Mouse (Mus musculus) adrenal gland, adult 18-20 months (tissue): ENCODE data around the gene Gm30083. TPM values are rescaled to one million over a fixed set of nuclear protein-coding genes. Genes with fewer than 3 reads are reported as not detected.
A peak's percentile ranks its signal among the peaks of the same experiment; 100 is the strongest.

ENCODE experiments used
- DNase-seq, 2 experiments: peaks; one replicate each; pipeline ENCODE4 v3.0.0; 2021 to 2022; ENCODE audit warnings: low spot score in 2 of 2
- total RNA-seq, 2 experiments: library from RNA; stranded (reverse); gene quantifications; 1 replicate in 1 of 2; 2 replicates in 1 of 2; pipeline ENCODE4 v1.2.3; 2021

The Gm30083 gene
- total RNA-seq, 2 experiments from 2014 or later: not detected

GRCm38 (mm10) chr14:33965675-33966074 is 49.3 kb downstream of the Gm30083 start:
- DNase-seq: no peak

DNA sequence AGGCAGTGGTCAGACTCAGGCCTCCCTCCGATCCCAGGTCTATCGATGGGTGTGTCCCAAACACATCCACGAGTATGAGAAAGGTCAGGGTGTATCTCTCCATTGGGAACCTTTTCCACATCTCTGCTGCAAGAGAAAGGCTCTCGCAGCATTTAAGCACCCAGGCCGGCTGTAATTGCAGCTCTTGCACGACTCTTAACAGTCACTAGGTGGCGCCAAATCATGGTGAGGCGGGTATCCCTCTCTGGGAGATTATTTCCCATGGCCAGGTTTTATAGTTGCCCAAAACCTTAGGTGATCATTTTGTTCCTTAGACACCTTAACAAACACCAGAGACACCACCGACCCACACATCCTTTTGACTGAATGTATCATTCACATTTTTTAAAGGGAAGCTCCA is 55.6 kb downstream of the Gm30083 start:
- DNase-seq: peak; percentile 43

- no peak for DNase-seq
Observed at GRCm38 (mm10) chr14:33958841-33959240, 56.1 kb downstream of the Gm30083 start.

GRCm38 (mm10) chr14:33958186-33958585 is 56.8 kb downstream of the Gm30083 start:
- DNase-seq: no peak

GRCm38 (mm10) chr14:33956055-33956454 is 58.9 kb downstream of the Gm30083 start:
- no peak for DNase-seq

GRCm38 (mm10) chr14:33953761-33954160 is 61.2 kb downstream of the Gm30083 start, which contains the start of gene Rbp3:
Gene Rbp3, plus strand, starts transcription at chr14:33954003.
- DNase-seq: no peak

GRCm38 (mm10) chr14:33952233-33952981 is 62.6 kb downstream of the Gm30083 start:
- no peak for DNase-seq

DNA sequence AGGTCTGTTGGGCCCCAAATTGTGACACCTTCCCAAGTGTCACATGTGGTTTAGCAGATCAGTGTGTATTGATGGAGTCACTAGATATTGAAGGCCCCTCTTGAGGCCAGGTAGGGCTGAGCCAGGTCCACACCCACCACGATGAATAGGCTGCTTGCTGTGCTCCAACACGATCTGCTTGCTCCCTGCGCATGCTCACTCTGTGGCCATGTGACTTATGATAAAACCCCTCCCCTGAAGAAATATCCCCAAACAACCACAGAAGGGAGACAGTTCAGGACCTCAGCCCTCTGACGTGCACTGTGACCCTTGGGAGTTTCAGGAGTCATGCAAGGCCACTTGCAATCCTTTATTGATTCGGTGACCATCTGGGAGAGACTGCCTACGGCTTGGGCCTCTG is 68.9 kb downstream of the Gm30083 start:
- DNase-seq: no peak

- peak in 1 of 2 experiments; percentile 30 for DNase-seq
Observed at GRCm38 (mm10) chr14:33942222-33942621, 72.8 kb downstream of the Gm30083 start.

- DNase-seq: no peak
Observed at GRCm38 (mm10) chr14:33940739-33941138, 74.2 kb downstream of the Gm30083 start, which contains the start of gene Gdf2. Gene Gdf2, plus strand, starts transcription at chr14:33941039.

DNA sequence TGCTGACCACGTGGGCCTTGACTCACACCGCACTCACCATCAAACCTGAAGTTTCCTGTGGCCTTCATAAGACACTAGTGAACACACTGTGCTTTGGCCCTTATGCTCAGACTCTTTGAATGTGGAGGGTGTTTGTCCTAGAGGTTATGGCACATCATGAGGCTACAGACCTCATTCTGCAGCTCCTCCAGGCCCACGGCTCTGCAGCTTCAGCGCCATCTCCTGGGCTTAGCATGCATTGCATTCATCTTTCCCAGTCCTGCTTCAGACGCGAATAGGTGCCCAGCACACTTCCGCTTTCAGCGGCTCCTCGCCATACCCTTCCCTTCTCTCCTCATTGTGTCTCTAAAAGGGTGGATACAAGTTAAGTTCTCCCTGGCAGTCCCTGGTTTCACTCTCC is 75.9 kb downstream of the Gm30083 start:
- peak; percentile 60 to 66 for DNase-seq

Other genes with a start within 250 kb of the Gm30083 start
- 10 to 100 TPM in 1 of 2 experiments, 1 to 10 TPM in 1; 7.2 to 10.6 TPM for gene Gdf10, start 91.6 kb downstream of the Gm30083 start, total RNA-seq
- under 1 TPM in 1 of 2 experiments, not detected in 1; 0.10 TPM for gene Gdf2, start 74.1 kb downstream of the Gm30083 start, total RNA-seq
- not detected for gene Rbp3, start 61.2 kb downstream of the Gm30083 start, total RNA-seq
- gene Zfp488, start 36.4 kb downstream of the Gm30083 start, total RNA-seq: not detected
- gene Gm5460, start 1.6 kb upstream of the Gm30083 start, total RNA-seq: under 1 TPM; 0.26 to 0.40 TPM
- gene Antxrl, start 37.5 kb upstream of the Gm30083 start, total RNA-seq: not detected
- 1 to 10 TPM; 2.3 to 2.7 TPM for gene Anxa8, start 70.8 kb upstream of the Gm30083 start, total RNA-seq
- gene A630023A22Rik, start 87.6 kb upstream of the Gm30083 start, total RNA-seq: not detected
- gene Npy4r, start 137.3 kb upstream of the Gm30083 start, total RNA-seq: under 1 TPM in 1 of 2 experiments, not detected in 1; 0.10 TPM
- gene Gprin2, start 186.5 kb upstream of the Gm30083 start, total RNA-seq: 1 to 10 TPM in 1 of 2 experiments, under 1 TPM in 1; 0.83 to 1.3 TPM
- under 1 TPM; 0.16 to 0.27 TPM for gene Syt15, start 204.4 kb upstream of the Gm30083 start, total RNA-seq